23 mouse cellular contexts compared by ENCODE assay signal in the genomic region with DNA sequence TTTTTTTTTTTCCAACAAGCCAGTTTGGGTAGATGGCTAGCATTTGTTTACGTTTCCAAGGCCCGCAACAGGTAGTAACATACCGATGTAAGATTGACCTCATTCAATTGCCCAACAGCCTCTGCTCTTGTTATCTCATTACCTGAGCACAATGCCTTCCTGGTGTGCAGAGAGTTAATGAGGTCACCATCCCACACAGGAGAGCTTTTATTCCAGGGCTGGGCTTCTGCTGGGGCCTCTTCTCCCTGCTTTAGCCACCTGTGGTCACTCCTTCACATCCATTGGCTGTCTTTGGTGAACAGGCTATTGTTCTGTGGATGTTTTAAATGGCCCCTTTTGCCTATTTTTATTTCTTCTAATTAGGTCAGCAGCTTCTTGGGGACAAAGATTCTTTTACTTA. TPM values are rescaled to one million over a fixed set of nuclear protein-coding genes. Genes with fewer than 3 reads are reported as not detected.
DNase-seq lines count a peak whose midpoint lies in the region; ATAC-seq and TF ChIP-seq lines count a peak whose summit lies in the region.
"Had no signal": no experiment of that assay in that cellular context is flagged by ENCODE, and none has a peak within 500 bp of the region (broad histone marks: within the 10 kb centered on the region; RNA-seq: fewer than 3 reads in every experiment).

No protein-coding gene starts in this region.

- H3K4me2 ChIP-seq in forebrain, embryonic 11.5 days (ENCODE audit: low read depth, low read length, severe bottlenecking): no peak overlapping the region
- H3K4me2 ChIP-seq in forebrain, embryonic 15.5 days (replicated peaks): no peak overlapping the region
- H3K4me2 ChIP-seq: embryonic facial prominence, embryonic 13.5 days; heart, embryonic 15.5 days; hindbrain, embryonic 13.5 days had no signal

- H3K4me1 ChIP-seq in forebrain, embryonic 11.5 days (replicated peaks; ENCODE audit: control insufficient read depth, insufficient read depth, low read length): peaks cover 4% of the 10 kb centered on the region; the same call in 1 of the 2 replicates
- H3K4me1 ChIP-seq in forebrain, embryonic 15.5 days: no peaks in the 10 kb centered on the region
- no peaks in the 10 kb centered on the region for H3K4me1 ChIP-seq in ES-E14 (ENCODE audit: control insufficient read depth in 2 of 2, insufficient read depth in 2 of 2, low read length in 2 of 2, poor library complexity in 1 of 2)
- H3K4me1 ChIP-seq: hindbrain, embryonic 13.5 days had no signal

- peaks cover 11% of the 10 kb centered on the region for H3K27me3 ChIP-seq in forebrain, embryonic 11.5 days (ENCODE audit: control insufficient read depth, insufficient read depth, low read length)
- no peaks in the 10 kb centered on the region for H3K27me3 ChIP-seq in forebrain, embryonic 15.5 days
- H3K27me3 ChIP-seq: embryonic facial prominence, embryonic 13.5 days; heart, embryonic 15.5 days; hindbrain, embryonic 13.5 days had no signal

- no peak overlapping the region for H3K27ac ChIP-seq in forebrain, embryonic 11.5 days (ENCODE audit: low read depth, low read length)
- H3K27ac ChIP-seq in forebrain, embryonic 15.5 days (replicated peaks): no peak overlapping the region
- H3K27ac ChIP-seq in ES-E14 (ENCODE audit: insufficient read depth, low read depth, low read length, poor library complexity, severe bottlenecking): no peak overlapping the region
- H3K27ac ChIP-seq: embryonic facial prominence, embryonic 13.5 days; gastrocnemius, adult 2 months; heart, embryonic 10.5 days; heart, embryonic 15.5 days; hindbrain, embryonic 13.5 days; hindbrain, postnatal 0 days had no signal

- ATAC-seq in forebrain, embryonic 11.5 days (replicated peaks; ENCODE audit: low FRiP score): peak; percentile 69; the same call in 1 of the 2 replicates
- no peak for ATAC-seq in forebrain, embryonic 15.5 days (replicated peaks)
- ATAC-seq: forebrain, embryonic 16.5 days; hindbrain, postnatal 0 days had no signal

- H3K9ac ChIP-seq in forebrain, embryonic 11.5 days (ENCODE audit: low read length): no peak overlapping the region
- H3K9ac ChIP-seq in forebrain, embryonic 15.5 days (replicated peaks): no peak overlapping the region
- H3K9ac ChIP-seq in ES-E14 (ENCODE audit: insufficient read depth, low read depth, low read length, poor library complexity, severe bottlenecking): no peak overlapping the region
- H3K9ac ChIP-seq: embryonic facial prominence, embryonic 13.5 days; heart, embryonic 15.5 days; hindbrain, embryonic 13.5 days had no signal

- no peak for TF ChIP-seq CTCF in brain, embryonic 14.5 days (IDR thresholded peaks at IDR 0.05; ENCODE audit: borderline replicate concordance, extremely low read depth, insufficient read depth, insufficient read length)

- no peak for DNase-seq in forebrain, embryonic 11.5 days (ENCODE audit: low spot score)
- no peak for DNase-seq in ES-E14 (ENCODE audit: low read depth, low spot score)
- peak; percentile 17 for DNase-seq in brain, embryonic 14.5 days (ENCODE audit: low read depth)
- peak; percentile 61 for DNase-seq in retina, embryonic 14.5 days (ENCODE audit: low spot score)
- DNase-seq in cerebellum, adult 8-10 months: no peak
- DNase-seq in spleen, postnatal 4 days (ENCODE audit: low spot score in 2 of 2): no peak
- DNase-seq in urinary bladder, postnatal 25 days (ENCODE audit: low spot score): no peak
- DNase-seq: adrenal gland, adult 8-10 months; adrenal gland, postnatal 36 days; cerebellum, adult 11 months; cerebellum, adult 9-10 months; cerebellum, postnatal 25 days; gastrocnemius, adult 2 months; gastrocnemius, postnatal 25 days; heart, adult 18-20 months; heart, postnatal 14 days had no signal

- TF ChIP-seq POLR2A in brain, embryonic 14.5 days (IDR thresholded peaks at IDR 0.05; ENCODE audit: borderline replicate concordance, extremely low read depth, insufficient read depth, insufficient read length, poor library complexity, severe bottlenecking): no peak

- 10% methylated on average over 3 of the region's 3 CpGs for WGBS in forebrain, embryonic 11.5 days
- WGBS in forebrain, embryonic 15.5 days: 2% methylated on average over 3 of the region's 3 CpGs

- no peaks in the 10 kb centered on the region for H3K36me3 ChIP-seq in forebrain, embryonic 11.5 days (ENCODE audit: control insufficient read depth, insufficient read depth, low read length)
- no peaks in the 10 kb centered on the region for H3K36me3 ChIP-seq in forebrain, embryonic 15.5 days
- H3K36me3 ChIP-seq in ES-E14 (ENCODE audit: control insufficient read depth, insufficient read depth, low read length, poor library complexity, severe bottlenecking): no peaks in the 10 kb centered on the region
- H3K36me3 ChIP-seq: embryonic facial prominence, embryonic 13.5 days; heart, embryonic 10.5 days; heart, embryonic 15.5 days; hindbrain, embryonic 13.5 days had no signal

- in situ Hi-C loops in ES-E14 (cut with MboI; ENCODE audit: low sequenced_read_pairs in 2 of 2, unreplicated experiment in 2 of 2): no loop called here

- H3K9me3 ChIP-seq in forebrain, embryonic 11.5 days (ENCODE audit: control insufficient read depth, low read length): no peaks in the 10 kb centered on the region
- H3K9me3 ChIP-seq in forebrain, embryonic 15.5 days: no peaks in the 10 kb centered on the region
- no peaks in the 10 kb centered on the region for H3K9me3 ChIP-seq in ES-E14 (ENCODE audit: control insufficient read depth, insufficient read depth, low read depth, low read length)
- H3K9me3 ChIP-seq: embryonic facial prominence, embryonic 13.5 days; heart, embryonic 10.5 days; heart, embryonic 15.5 days; hindbrain, embryonic 13.5 days had no signal

- H3K4me3 ChIP-seq in forebrain, embryonic 11.5 days (ENCODE audit: low read depth, low read length): no peak overlapping the region
- H3K4me3 ChIP-seq in forebrain, embryonic 15.5 days: no peak overlapping the region
- H3K4me3 ChIP-seq in ES-E14 (ENCODE audit: insufficient read depth in 1 of 2, low read depth in 1 of 2, low read length in 2 of 2, poor library complexity in 1 of 2, severe bottlenecking in 1 of 2): no peak overlapping the region
- H3K4me3 ChIP-seq: embryonic facial prominence, embryonic 13.5 days; gastrocnemius, adult 2 months; heart, embryonic 10.5 days; heart, embryonic 15.5 days; hindbrain, embryonic 13.5 days had no signal

TF ChIP-seq in ES-E14, 5 proteins besides CTCF, POLR2A, EP300 and RAD21:
- TF ChIP-seq ZNF384 (IDR thresholded peaks at IDR 0.05; ENCODE audit: low read depth, low read length) (0 out of 2 replicates have a peak, but pooled peaks have one; percentile 7), MAFK (IDR thresholded peaks at IDR 0.05; ENCODE audit: insufficient read depth, low read depth, low read length) (no peak)
TF ChIP-seq in ES-E14: peak in this region for 1.

RNA-seq across cellular contexts. Expression of a gene that starts 41.0 kb away (rescaled TPM):
- 27.7 and 31.0 TPM in 2 replicates for polyA plus RNA-seq in forebrain, embryonic 11.5 days (2014; fragmentation: Nextera tagmentation; extraction: Ambion mirVana)
- 13.3 and 13.6 TPM in 2 replicates for polyA plus RNA-seq in forebrain, embryonic 15.5 days (2015; fragmentation: Nextera tagmentation; extraction: Ambion mirVana)
- total RNA-seq in ES-E14 (2012; rRNA removed): 24.6 and 26.7 TPM in 2 replicates
- polyA plus RNA-seq in brain, embryonic 14.5 days (2012; rRNA removed): 7.4 and 11.5 TPM in 2 replicates

Comparison
In these comparisons a context has a peak if more than half of its experiments do, and no peak if none do; other contexts are left out.
1. DNase-seq: peak in brain, embryonic 14.5 days (single experiment) and retina, embryonic 14.5 days (single experiment); none in forebrain, embryonic 11.5 days (single experiment), ES-E14 (single experiment), cerebellum, adult 8-10 months (single experiment), spleen, postnatal 4 days (0 of 2) and urinary bladder, postnatal 25 days (single experiment).